Mouse (Mus musculus): ENCODE measurements around the gene Hspa4. TPM values are rescaled to one million over a fixed set of nuclear protein-coding genes. Genes with fewer than 3 reads are reported as not detected.

The Hspa4 gene
- polyA plus RNA-seq, 1 experiment from 2014 or later, result 70.2 TPM

DNA sequence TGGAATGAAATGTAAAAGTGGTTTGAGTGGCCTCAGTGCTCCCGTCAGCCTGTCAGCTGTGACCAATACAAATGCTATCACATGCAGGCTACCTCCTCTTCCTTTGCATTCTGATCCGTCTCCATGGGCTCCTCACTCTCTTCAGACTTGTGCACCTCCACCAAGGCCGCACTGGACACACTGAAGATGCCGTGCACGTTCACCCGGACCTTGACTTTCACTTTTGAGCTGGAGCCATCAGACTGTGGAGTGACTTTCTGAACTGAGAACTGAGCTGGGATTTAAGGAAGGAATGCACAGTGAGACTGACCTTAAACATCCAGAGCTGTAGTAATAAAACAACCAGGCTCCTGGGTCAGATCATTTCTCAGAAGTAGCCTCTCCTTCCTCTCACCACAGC lies 30.7 kb downstream of the Hspa4 start:
- H3K27me3 ChIP-seq (ENCODE audit: control insufficient read depth, insufficient read depth, low read depth, low read length), result no peaks in the 10 kb centered on the region
- H3K9me3 ChIP-seq (ENCODE audit: control insufficient read depth, low read length), result no peaks in the 10 kb centered on the region
- no peak overlapping the region for H3K9ac ChIP-seq (ENCODE audit: low read length)
- peaks cover 74% of the 10 kb centered on the region for H3K36me3 ChIP-seq (ENCODE audit: control insufficient read depth, insufficient read depth, low read length)
- 90% methylated on average over 6 of the region's 6 CpGs for WGBS
- H3K4me1 ChIP-seq (replicated peaks; ENCODE audit: control insufficient read depth, insufficient read depth, low read length), result no peaks in the 10 kb centered on the region
- H3K27ac ChIP-seq (ENCODE audit: low read length), result no peak overlapping the region
- H3K4me3 ChIP-seq (ENCODE audit: low read length), result no peak overlapping the region
- ATAC-seq (ENCODE audit: low read depth), result no peak
- no peak overlapping the region for H3K4me2 ChIP-seq (ENCODE audit: low read depth, low read length)

GRCm38 (mm10) chr11:53260556-53260955 lies 39.7 kb downstream of the Hspa4 start:
- Histone ChIP-seq H3K4me1 (replicated peaks; ENCODE audit: control insufficient read depth, insufficient read depth, low read length) (no peaks in the 10 kb centered on the region), H3K9ac (ENCODE audit: low read length) (no peak overlapping the region), H3K4me2 (ENCODE audit: low read depth, low read length) (no peak overlapping the region), H3K27me3 (ENCODE audit: control insufficient read depth, insufficient read depth, low read depth, low read length) (no peaks in the 10 kb centered on the region), H3K27ac (ENCODE audit: low read length) (no peak overlapping the region), H3K36me3 (ENCODE audit: control insufficient read depth, insufficient read depth, low read length) (peaks cover 31% of the 10 kb centered on the region), H3K9me3 (ENCODE audit: control insufficient read depth, low read length) (no peaks in the 10 kb centered on the region), H3K4me3 (ENCODE audit: low read length) (no peak overlapping the region)
- ATAC-seq (ENCODE audit: low read depth), result peak; percentile 15; the same call in 1 of the 2 replicates
- 78% methylated on average over 5 of the region's 5 CpGs for WGBS

DNA sequence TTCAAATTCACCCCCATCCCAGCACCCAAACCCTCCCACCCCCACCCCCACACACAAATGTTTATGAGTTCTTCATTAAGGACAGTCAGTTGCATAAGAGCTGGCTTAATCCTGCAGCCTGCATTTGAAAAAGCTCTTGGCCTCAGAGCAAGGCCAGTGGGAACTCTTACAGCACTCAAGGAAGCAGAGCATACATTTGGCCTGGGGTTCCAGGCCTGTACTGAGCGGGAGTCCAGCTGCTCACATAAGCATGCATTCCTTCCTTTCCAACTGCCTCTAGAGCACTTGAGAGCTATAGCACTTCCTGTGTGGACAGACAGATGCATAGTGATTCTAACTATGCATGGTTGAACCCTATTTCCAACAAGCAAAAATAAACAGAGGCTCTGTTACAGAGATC lies 40.2 kb downstream of the Hspa4 start:
- peak; percentile 84 for ATAC-seq (ENCODE audit: low read depth)
- H3K27ac ChIP-seq (ENCODE audit: low read length), result no peak overlapping the region
- no peak overlapping the region for H3K9ac ChIP-seq (ENCODE audit: low read length)
- H3K4me3 ChIP-seq (ENCODE audit: low read length), result no peak overlapping the region
- no peak overlapping the region for H3K4me2 ChIP-seq (ENCODE audit: low read depth, low read length)
- no peaks in the 10 kb centered on the region for H3K4me1 ChIP-seq (replicated peaks; ENCODE audit: control insufficient read depth, insufficient read depth, low read length)
- WGBS, result 65% methylated on average over 1 of the region's 1 CpGs
- no peaks in the 10 kb centered on the region for H3K27me3 ChIP-seq (ENCODE audit: control insufficient read depth, insufficient read depth, low read depth, low read length)
- H3K9me3 ChIP-seq (ENCODE audit: control insufficient read depth, low read length), result no peaks in the 10 kb centered on the region
- H3K36me3 ChIP-seq (ENCODE audit: control insufficient read depth, insufficient read depth, low read length), result peaks cover 27% of the 10 kb centered on the region

GRCm38 (mm10) chr11:53259047-53259632 lies 41.1 kb downstream of the Hspa4 start:
- Histone ChIP-seq H3K27me3 (ENCODE audit: control insufficient read depth, insufficient read depth, low read depth, low read length) (no peaks in the 10 kb centered on the region), H3K4me1 (replicated peaks; ENCODE audit: control insufficient read depth, insufficient read depth, low read length) (no peaks in the 10 kb centered on the region), H3K36me3 (ENCODE audit: control insufficient read depth, insufficient read depth, low read length) (peaks cover 20% of the 10 kb centered on the region), H3K9me3 (ENCODE audit: control insufficient read depth, low read length) (no peaks in the 10 kb centered on the region), H3K27ac (ENCODE audit: low read length) (no peak overlapping the region), H3K9ac (ENCODE audit: low read length) (no peak overlapping the region), H3K4me2 (ENCODE audit: low read depth, low read length) (no peak overlapping the region), H3K4me3 (ENCODE audit: low read length) (no peak overlapping the region)
- 87% methylated on average over 6 of the region's 6 CpGs for WGBS
- no peak for ATAC-seq (ENCODE audit: low read depth)

DNA sequence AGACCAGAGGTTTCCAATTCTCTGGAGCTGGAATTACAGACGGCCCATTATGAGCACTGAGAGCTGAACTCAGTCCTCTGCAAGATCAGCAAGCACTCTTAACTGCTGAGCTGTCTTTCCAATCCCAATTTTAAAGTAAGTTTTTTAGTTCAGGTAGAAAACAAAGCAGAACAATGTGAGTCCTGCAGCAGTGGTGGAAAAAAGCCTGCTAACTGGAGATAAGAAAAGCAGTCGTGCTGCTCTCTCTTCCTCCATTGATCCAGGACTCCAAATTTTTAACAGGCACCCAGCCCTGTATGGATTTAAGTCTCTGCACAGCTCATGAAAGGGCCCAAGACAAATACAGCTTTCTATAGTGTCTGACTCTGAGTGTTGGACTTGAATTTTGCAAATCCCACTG lies 43.3 kb downstream of the Hspa4 start:
- Histone ChIP-seq H3K4me3 (ENCODE audit: low read length) (no peak overlapping the region), H3K9ac (ENCODE audit: low read length) (no peak overlapping the region), H3K36me3 (ENCODE audit: control insufficient read depth, insufficient read depth, low read length) (peaks cover 9% of the 10 kb centered on the region), H3K27me3 (ENCODE audit: control insufficient read depth, insufficient read depth, low read depth, low read length) (no peaks in the 10 kb centered on the region), H3K4me1 (replicated peaks; ENCODE audit: control insufficient read depth, insufficient read depth, low read length) (no peaks in the 10 kb centered on the region), H3K4me2 (ENCODE audit: low read depth, low read length) (no peak overlapping the region), H3K27ac (ENCODE audit: low read length) (no peak overlapping the region), H3K9me3 (ENCODE audit: control insufficient read depth, low read length) (no peaks in the 10 kb centered on the region)
- ATAC-seq (ENCODE audit: low read depth), result no peak
- WGBS, result 57% methylated on average over 2 of the region's 2 CpGs

DNA sequence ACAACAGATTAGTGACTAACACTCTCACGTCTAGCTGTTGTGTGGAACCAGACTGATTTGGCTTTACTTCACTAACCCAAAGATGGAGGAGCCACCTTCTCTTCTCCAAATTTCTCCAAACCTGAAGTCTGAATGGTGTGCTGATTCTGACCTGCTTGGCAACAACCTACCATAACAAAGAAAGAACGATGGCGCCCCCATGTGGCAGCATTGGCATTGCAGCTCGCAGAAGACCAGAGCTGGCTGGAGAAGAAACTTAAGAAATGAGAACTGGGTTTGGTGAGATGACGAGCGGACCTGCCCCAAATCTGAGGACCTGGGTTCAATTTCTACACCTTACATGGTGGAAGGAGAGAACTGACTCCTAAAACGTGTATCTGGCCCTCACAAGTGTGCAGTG lies 45.3 kb downstream of the Hspa4 start:
- ATAC-seq (ENCODE audit: low read depth), result no peak
- H3K36me3 ChIP-seq (ENCODE audit: control insufficient read depth, insufficient read depth, low read length), result no peaks in the 10 kb centered on the region
- no peaks in the 10 kb centered on the region for H3K27me3 ChIP-seq (ENCODE audit: control insufficient read depth, insufficient read depth, low read depth, low read length)
- H3K4me2 ChIP-seq (ENCODE audit: low read depth, low read length), result no peak overlapping the region
- H3K27ac ChIP-seq (ENCODE audit: low read length), result no peak overlapping the region
- H3K9ac ChIP-seq (ENCODE audit: low read length), result no peak overlapping the region
- H3K4me1 ChIP-seq (replicated peaks; ENCODE audit: control insufficient read depth, insufficient read depth, low read length), result no peaks in the 10 kb centered on the region
- WGBS, result 39% methylated on average over 7 of the region's 7 CpGs
- H3K9me3 ChIP-seq (ENCODE audit: control insufficient read depth, low read length), result no peaks in the 10 kb centered on the region
- H3K4me3 ChIP-seq (ENCODE audit: low read length), result no peak overlapping the region

DNA sequence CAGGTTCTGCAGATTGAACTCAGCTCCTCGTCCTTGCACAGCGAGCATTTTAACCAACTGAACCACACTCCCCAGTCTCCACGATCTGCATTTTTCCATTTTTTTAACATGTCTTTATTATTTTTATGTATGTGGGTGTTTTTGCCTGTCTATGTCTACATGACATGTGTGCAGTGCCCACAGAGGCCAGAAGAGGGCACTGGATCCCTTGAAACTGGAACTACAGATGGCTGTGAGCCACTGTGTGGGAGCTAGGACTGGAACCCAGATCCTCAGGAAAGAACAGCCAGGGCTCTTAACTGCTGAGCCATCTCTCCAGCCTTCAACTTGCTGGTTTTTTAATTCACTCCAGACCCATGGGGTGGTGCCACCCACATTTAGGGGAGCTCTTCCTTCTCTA lies 45.8 kb downstream of the Hspa4 start:
- Histone ChIP-seq H3K9me3 (ENCODE audit: control insufficient read depth, low read length) (no peaks in the 10 kb centered on the region), H3K36me3 (ENCODE audit: control insufficient read depth, insufficient read depth, low read length) (no peaks in the 10 kb centered on the region), H3K9ac (ENCODE audit: low read length) (no peak overlapping the region), H3K27me3 (ENCODE audit: control insufficient read depth, insufficient read depth, low read depth, low read length) (no peaks in the 10 kb centered on the region), H3K27ac (ENCODE audit: low read length) (no peak overlapping the region), H3K4me2 (ENCODE audit: low read depth, low read length) (no peak overlapping the region), H3K4me3 (ENCODE audit: low read length) (no peak overlapping the region), H3K4me1 (replicated peaks; ENCODE audit: control insufficient read depth, insufficient read depth, low read length) (no peaks in the 10 kb centered on the region)
- ATAC-seq (ENCODE audit: low read depth), result no peak
- 86% methylated on average over 3 of the region's 3 CpGs for WGBS

- no peaks in the 10 kb centered on the region for H3K27me3 ChIP-seq (ENCODE audit: control insufficient read depth, insufficient read depth, low read depth, low read length)
- H3K27ac ChIP-seq (ENCODE audit: low read length), result no peak overlapping the region
- H3K9ac ChIP-seq (ENCODE audit: low read length), result no peak overlapping the region
- H3K9me3 ChIP-seq (ENCODE audit: control insufficient read depth, low read length), result no peaks in the 10 kb centered on the region
- H3K4me1 ChIP-seq (replicated peaks; ENCODE audit: control insufficient read depth, insufficient read depth, low read length), result no peaks in the 10 kb centered on the region
- 85% methylated on average over 12 of the region's 12 CpGs for WGBS
- no peaks in the 10 kb centered on the region for H3K36me3 ChIP-seq (ENCODE audit: control insufficient read depth, insufficient read depth, low read length)
- no peak for ATAC-seq (ENCODE audit: low read depth)
- H3K4me2 ChIP-seq (ENCODE audit: low read depth, low read length), result no peak overlapping the region
- no peak overlapping the region for H3K4me3 ChIP-seq (ENCODE audit: low read length)
Measured at GRCm38 (mm10) chr11:53252186-53253119, 47.8 kb downstream of the Hspa4 start.

DNA sequence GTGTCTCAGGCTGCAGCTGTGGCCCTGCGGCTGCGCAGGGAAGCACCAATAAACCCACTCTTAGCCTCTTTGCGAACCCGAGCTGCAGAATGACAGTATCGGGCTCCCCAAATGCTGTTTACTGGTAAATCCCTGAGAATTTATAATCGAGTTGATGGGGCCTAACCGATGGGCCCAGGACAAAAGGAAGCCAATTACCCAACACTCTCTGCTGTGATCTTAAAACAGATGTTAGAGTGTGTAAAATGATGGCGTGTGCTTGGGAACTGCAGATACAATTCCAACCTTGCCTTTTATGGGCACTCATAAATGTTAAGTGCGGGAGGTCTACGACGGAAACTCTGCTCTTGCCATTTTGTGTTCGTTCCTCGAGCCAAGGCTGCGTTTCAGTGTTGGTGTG lies 49.5 kb downstream of the Hspa4 start:
- no peak for ATAC-seq (ENCODE audit: low read depth)
- Histone ChIP-seq H3K36me3 (ENCODE audit: control insufficient read depth, insufficient read depth, low read length) (no peaks in the 10 kb centered on the region), H3K4me1 (replicated peaks; ENCODE audit: control insufficient read depth, insufficient read depth, low read length) (no peaks in the 10 kb centered on the region), H3K27ac (ENCODE audit: low read length) (no peak overlapping the region), H3K27me3 (ENCODE audit: control insufficient read depth, insufficient read depth, low read depth, low read length) (no peaks in the 10 kb centered on the region), H3K9ac (ENCODE audit: low read length) (no peak overlapping the region), H3K4me2 (ENCODE audit: low read depth, low read length) (no peak overlapping the region), H3K4me3 (ENCODE audit: low read length) (no peak overlapping the region), H3K9me3 (ENCODE audit: control insufficient read depth, low read length) (no peaks in the 10 kb centered on the region)
- WGBS, result 74% methylated on average over 14 of the region's 14 CpGs

Measured in lung, embryonic 16.5 days (tissue).